Mouse (Mus musculus): ENCODE measurements around the gene Gli2. TPM values are rescaled to one million over a fixed set of nuclear protein-coding genes. Genes with fewer than 3 reads are reported as not detected.

The Gli2 gene
- total RNA-seq, 1 experiment: 9.8 TPM

DNA sequence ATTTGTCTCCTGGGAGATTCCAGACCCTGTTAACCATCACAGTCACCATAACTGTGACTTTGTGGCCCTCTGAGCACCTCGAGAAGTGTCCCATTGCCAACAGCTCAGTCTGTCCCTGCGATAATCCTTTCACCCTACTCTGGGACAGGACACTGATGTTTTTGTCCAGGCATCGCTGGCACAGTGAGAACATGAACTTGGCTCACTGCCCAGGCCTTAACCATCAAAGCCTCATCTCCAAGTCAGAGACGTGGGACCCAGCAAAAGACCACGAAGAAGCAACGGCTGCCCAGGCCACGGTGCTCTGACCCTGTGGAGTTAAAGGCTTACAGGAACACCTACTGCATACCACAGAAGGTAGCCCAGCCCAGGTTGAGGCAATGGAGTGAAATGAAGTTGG is 72.8 kb downstream of the Gli2 start:
- in situ Hi-C loops (cut with MboI; ENCODE audit: low sequenced_read_pairs in 2 of 2, unreplicated experiment in 2 of 2): no loop called here
- no peak overlapping the region for H3K27ac ChIP-seq (ENCODE audit: insufficient read depth, low read depth, low read length, poor library complexity, severe bottlenecking)
- no peak for DNase-seq (ENCODE audit: low read depth, low spot score)
- H3K4me1 ChIP-seq (ENCODE audit: control insufficient read depth in 2 of 2, insufficient read depth in 2 of 2, low read length in 2 of 2, poor library complexity in 1 of 2): peaks cover 16 to 31% of the 10 kb centered on the region in 2 experiments
- no peak overlapping the region for H3K4me3 ChIP-seq (ENCODE audit: insufficient read depth in 1 of 2, low read depth in 1 of 2, low read length in 2 of 2, poor library complexity in 1 of 2, severe bottlenecking in 1 of 2)
- H3K36me3 ChIP-seq (ENCODE audit: control insufficient read depth, insufficient read depth, low read length, poor library complexity, severe bottlenecking): peaks cover 12% of the 10 kb centered on the region; the same call in 1 of the 2 replicates
- H3K9me3 ChIP-seq (ENCODE audit: control insufficient read depth, insufficient read depth, low read depth, low read length): no peaks in the 10 kb centered on the region
- no peak for TF ChIP-seq MAFK (IDR thresholded peaks at IDR 0.05; ENCODE audit: insufficient read depth, low read depth, low read length)
- TF ChIP-seq ZNF384 (IDR thresholded peaks at IDR 0.05; ENCODE audit: low read depth, low read length): no peak
- no peak for TF ChIP-seq HCFC1 (IDR thresholded peaks at IDR 0.05; ENCODE audit: borderline replicate concordance, insufficient read depth, low read length)
- TF ChIP-seq ZC3H11A (IDR thresholded peaks at IDR 0.05; ENCODE audit: borderline replicate concordance, low read depth, low read length): no peak
- TF ChIP-seq CHD2 (IDR thresholded peaks at IDR 0.05; ENCODE audit: low read depth, low read length): no peak
- no peak overlapping the region for H3K9ac ChIP-seq (ENCODE audit: insufficient read depth, low read depth, low read length, poor library complexity, severe bottlenecking)

GRCm38 (mm10) chr1:118976596-118976995 is 76.8 kb downstream of the Gli2 start:
- TF ChIP-seq CHD2 (IDR thresholded peaks at IDR 0.05; ENCODE audit: low read depth, low read length) (no peak), MAFK (IDR thresholded peaks at IDR 0.05; ENCODE audit: insufficient read depth, low read depth, low read length) (no peak), ZNF384 (IDR thresholded peaks at IDR 0.05; ENCODE audit: low read depth, low read length) (no peak), HCFC1 (IDR thresholded peaks at IDR 0.05; ENCODE audit: borderline replicate concordance, insufficient read depth, low read length) (no peak), ZC3H11A (IDR thresholded peaks at IDR 0.05; ENCODE audit: borderline replicate concordance, low read depth, low read length) (no peak)
- H3K9ac ChIP-seq (ENCODE audit: insufficient read depth, low read depth, low read length, poor library complexity, severe bottlenecking): no peak overlapping the region
- in situ Hi-C loops (cut with MboI; ENCODE audit: low sequenced_read_pairs in 2 of 2, unreplicated experiment in 2 of 2): no loop called here
- no peaks in the 10 kb centered on the region for H3K9me3 ChIP-seq (ENCODE audit: control insufficient read depth, insufficient read depth, low read depth, low read length)
- no peak overlapping the region for H3K4me3 ChIP-seq (ENCODE audit: insufficient read depth in 1 of 2, low read depth in 1 of 2, low read length in 2 of 2, poor library complexity in 1 of 2, severe bottlenecking in 1 of 2)
- H3K4me1 ChIP-seq (ENCODE audit: control insufficient read depth in 2 of 2, insufficient read depth in 2 of 2, low read length in 2 of 2, poor library complexity in 1 of 2): peaks cover 0 to 12% of the 10 kb centered on the region in 2 experiments; a peak in 2 of 4 replicates
- H3K36me3 ChIP-seq (ENCODE audit: control insufficient read depth, insufficient read depth, low read length, poor library complexity, severe bottlenecking): peaks cover 30% of the 10 kb centered on the region; the same call in 1 of the 2 replicates
- DNase-seq (ENCODE audit: low read depth, low spot score): no peak
- no peak overlapping the region for H3K27ac ChIP-seq (ENCODE audit: insufficient read depth, low read depth, low read length, poor library complexity, severe bottlenecking)

DNA sequence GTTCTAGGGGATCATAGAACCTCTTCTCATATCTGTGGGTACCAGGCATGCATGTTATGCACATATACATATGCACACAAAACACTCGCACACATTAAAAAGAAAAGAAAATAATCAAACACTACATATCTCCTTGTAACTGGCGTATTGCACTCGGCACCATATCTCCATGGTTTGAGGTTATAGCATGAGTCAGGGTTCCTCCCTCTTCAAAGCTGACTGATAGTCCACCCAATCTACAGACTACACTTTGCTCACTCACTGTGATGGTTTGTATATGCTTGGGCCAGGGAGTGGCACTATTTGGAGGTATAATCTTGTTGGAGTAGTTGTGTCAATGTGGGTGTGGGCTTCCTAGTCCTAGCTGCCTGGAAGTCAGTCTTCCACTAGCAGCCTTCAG is 78.0 kb downstream of the Gli2 start:
- H3K27ac ChIP-seq (ENCODE audit: insufficient read depth, low read depth, low read length, poor library complexity, severe bottlenecking): no peak overlapping the region
- peaks cover 0 to 7% of the 10 kb centered on the region in 2 experiments; a peak in 2 of 4 replicates for H3K4me1 ChIP-seq (ENCODE audit: control insufficient read depth in 2 of 2, insufficient read depth in 2 of 2, low read length in 2 of 2, poor library complexity in 1 of 2)
- H3K4me3 ChIP-seq (ENCODE audit: insufficient read depth in 1 of 2, low read depth in 1 of 2, low read length in 2 of 2, poor library complexity in 1 of 2, severe bottlenecking in 1 of 2): no peak overlapping the region
- H3K36me3 ChIP-seq (ENCODE audit: control insufficient read depth, insufficient read depth, low read length, poor library complexity, severe bottlenecking): peaks cover 30% of the 10 kb centered on the region; the same call in 1 of the 2 replicates
- in situ Hi-C loops (cut with MboI; ENCODE audit: low sequenced_read_pairs in 2 of 2, unreplicated experiment in 2 of 2): no loop called here
- no peak for DNase-seq (ENCODE audit: low read depth, low spot score)
- H3K9ac ChIP-seq (ENCODE audit: insufficient read depth, low read depth, low read length, poor library complexity, severe bottlenecking): no peak overlapping the region
- TF ChIP-seq ZC3H11A (IDR thresholded peaks at IDR 0.05; ENCODE audit: borderline replicate concordance, low read depth, low read length) (no peak), MAFK (IDR thresholded peaks at IDR 0.05; ENCODE audit: insufficient read depth, low read depth, low read length) (no peak), CHD2 (IDR thresholded peaks at IDR 0.05; ENCODE audit: low read depth, low read length) (no peak), ZNF384 (IDR thresholded peaks at IDR 0.05; ENCODE audit: low read depth, low read length) (no peak), HCFC1 (IDR thresholded peaks at IDR 0.05; ENCODE audit: borderline replicate concordance, insufficient read depth, low read length) (no peak)
- no peaks in the 10 kb centered on the region for H3K9me3 ChIP-seq (ENCODE audit: control insufficient read depth, insufficient read depth, low read depth, low read length)

- peaks cover 0 to 3% of the 10 kb centered on the region in 2 experiments; a peak in 1 of 4 replicates for H3K4me1 ChIP-seq (ENCODE audit: control insufficient read depth in 2 of 2, insufficient read depth in 2 of 2, low read length in 2 of 2, poor library complexity in 1 of 2)
- in situ Hi-C loops (cut with MboI; ENCODE audit: low sequenced_read_pairs in 2 of 2, unreplicated experiment in 2 of 2): no loop called here
- H3K4me3 ChIP-seq (ENCODE audit: insufficient read depth in 1 of 2, low read depth in 1 of 2, low read length in 2 of 2, poor library complexity in 1 of 2, severe bottlenecking in 1 of 2): no peak overlapping the region
- TF ChIP-seq ZNF384 (IDR thresholded peaks at IDR 0.05; ENCODE audit: low read depth, low read length): no peak
- no peak for TF ChIP-seq MAFK (IDR thresholded peaks at IDR 0.05; ENCODE audit: insufficient read depth, low read depth, low read length)
- no peak for TF ChIP-seq HCFC1 (IDR thresholded peaks at IDR 0.05; ENCODE audit: borderline replicate concordance, insufficient read depth, low read length)
- TF ChIP-seq CHD2 (IDR thresholded peaks at IDR 0.05; ENCODE audit: low read depth, low read length): no peak
- no peak for TF ChIP-seq ZC3H11A (IDR thresholded peaks at IDR 0.05; ENCODE audit: borderline replicate concordance, low read depth, low read length)
- DNase-seq (ENCODE audit: low read depth, low spot score): no peak
- peaks cover 23% of the 10 kb centered on the region; the same call in 1 of the 2 replicates for H3K36me3 ChIP-seq (ENCODE audit: control insufficient read depth, insufficient read depth, low read length, poor library complexity, severe bottlenecking)
- H3K9ac ChIP-seq (ENCODE audit: insufficient read depth, low read depth, low read length, poor library complexity, severe bottlenecking): no peak overlapping the region
- no peaks in the 10 kb centered on the region for H3K9me3 ChIP-seq (ENCODE audit: control insufficient read depth, insufficient read depth, low read depth, low read length)
- no peak overlapping the region for H3K27ac ChIP-seq (ENCODE audit: insufficient read depth, low read depth, low read length, poor library complexity, severe bottlenecking)
These were observed 83.4 kb downstream of the Gli2 start for GRCm38 (mm10) chr1:118970068-118970467.

All from ES-E14 (cell line).